In genomic region chr2:122327986-122328385, GRCm38 (mm10) we compare ENCODE assay signal across 26 mouse cellular contexts. TPM values are rescaled to one million over a fixed set of nuclear protein-coding genes. Genes with fewer than 3 reads are reported as not detected.
DNase-seq lines count a peak whose midpoint lies in the region; TF ChIP-seq lines count a peak whose summit lies in the region.
"Had no signal": no experiment of that assay in that cellular context is flagged by ENCODE, and none has a peak within 500 bp of the region (broad histone marks: within the 10 kb centered on the region; RNA-seq: fewer than 3 reads in every experiment).

No protein-coding gene starts in this region.

- no peak for TF ChIP-seq POLR2A in embryonic fibroblast, embryonic 13.5 days (IDR thresholded peaks at IDR 0.05; ENCODE audit: low read depth, low read length)

- no peak for TF ChIP-seq CTCF in embryonic fibroblast, embryonic 13.5 days (IDR thresholded peaks at IDR 0.05; ENCODE audit: borderline replicate concordance, insufficient read depth, low read length)

- H3K4me3 ChIP-seq in embryonic fibroblast, embryonic 13.5 days (ENCODE audit: insufficient read depth, low read length), result no peak overlapping the region
- H3K4me3 ChIP-seq: embryonic facial prominence, embryonic 13.5 days; embryonic facial prominence, embryonic 15.5 days; forebrain, embryonic 13.5 days; forebrain, embryonic 15.5 days had no signal

- H3K27ac ChIP-seq in embryonic fibroblast, embryonic 13.5 days (ENCODE audit: insufficient read depth, low read length), result peak overlapping the region; percentile 53; the same call in 1 of the 2 replicates
- H3K27ac ChIP-seq: embryonic facial prominence, embryonic 13.5 days; embryonic facial prominence, embryonic 15.5 days; forebrain, embryonic 13.5 days; forebrain, embryonic 15.5 days had no signal

- peaks cover 14% of the 10 kb centered on the region for H3K4me1 ChIP-seq in embryonic fibroblast, embryonic 13.5 days (ENCODE audit: control insufficient read depth, insufficient read depth, low read length)
- H3K4me1 ChIP-seq: embryonic facial prominence, embryonic 13.5 days; forebrain, embryonic 13.5 days; forebrain, embryonic 15.5 days had no signal

- DNase-seq in 3134 (ENCODE audit: extremely low read depth, insufficient read length, low spot score), result peak; percentile 61
- DNase-seq in NIH3T3 (ENCODE audit: low read depth), result peak; percentile 85
- DNase-seq in skeletal muscle tissue, adult 2 months (ENCODE audit: low read depth, low spot score), result peak; percentile 21
- no peak for DNase-seq in Muller cell, postnatal 12 days (ENCODE audit: inconsistent ontology term)
- DNase-seq in cerebellum, adult 9-11 months, result no peak
- DNase-seq in kidney, adult 8-10 months, result no peak
- DNase-seq: adrenal gland, adult 8-10 months; adrenal gland, postnatal 14 days; adrenal gland, postnatal 36 days; B cell, adult 2 months; cerebellum, adult 11 months; cerebellum, adult 18-20 months; cerebellum, adult 9-10 months; cerebellum, postnatal 14 days; cerebellum, postnatal 36 days; embryo, embryonic 11 days; forebrain, postnatal 0 days had no signal

RNA-seq across cellular contexts. Expression of gene Duox1, which starts 12.5 kb away (rescaled TPM):
- not detected in 2 replicates for polyA plus RNA-seq in embryonic fibroblast, embryonic 13.5 days (2011; ENCODE audit: insufficient read length, low read depth, missing spikeins)
- polyA plus RNA-seq: CD4-positive, CD25-positive, alpha-beta regulatory T cell, adult 4 months; forebrain, embryonic 11.5 days; forebrain, embryonic 13.5 days; G1E had no signal

RNA-seq across cellular contexts. Expression of gene Duoxa1, which starts 14.5 kb away (rescaled TPM):
- polyA plus RNA-seq in embryonic fibroblast, embryonic 13.5 days (2011; ENCODE audit: insufficient read length, low read depth, missing spikeins), result 0.48 and 0.58 TPM in 2 replicates
- polyA plus RNA-seq: CD4-positive, CD25-positive, alpha-beta regulatory T cell, adult 4 months; forebrain, embryonic 11.5 days; forebrain, embryonic 13.5 days; forebrain, embryonic 15.5 days; G1E had no signal

RNA-seq across cellular contexts. Expression of gene Duoxa2, which starts 29.3 kb away (rescaled TPM):
- polyA plus RNA-seq in embryonic fibroblast, embryonic 13.5 days (2011; ENCODE audit: insufficient read length, low read depth, missing spikeins), result not detected in 2 replicates
- polyA plus RNA-seq: CD4-positive, CD25-positive, alpha-beta regulatory T cell, adult 4 months; embryonic facial prominence, embryonic 11.5 days; embryonic facial prominence, embryonic 13.5 days; embryonic facial prominence, embryonic 15.5 days; forebrain, embryonic 11.5 days; forebrain, embryonic 13.5 days; G1E had no signal

RNA-seq across cellular contexts. Expression of gene Duox2, which starts 29.7 kb away (rescaled TPM):
- not detected in 2 replicates for polyA plus RNA-seq in embryonic fibroblast, embryonic 13.5 days (2011; ENCODE audit: insufficient read length, low read depth, missing spikeins)
- polyA plus RNA-seq: CD4-positive, CD25-positive, alpha-beta regulatory T cell, adult 4 months; embryonic facial prominence, embryonic 11.5 days; forebrain, embryonic 11.5 days; forebrain, embryonic 13.5 days; forebrain, postnatal 0 days; G1E had no signal

RNA-seq across cellular contexts. Expression of gene Shf, which starts 41.0 kb away (rescaled TPM):
- 10.6 and 12.3 TPM in 2 replicates for polyA plus RNA-seq in embryonic fibroblast, embryonic 13.5 days (2011; ENCODE audit: insufficient read length, low read depth, missing spikeins)

Comparison
In these comparisons a context has a peak if more than half of its experiments do, and no peak if none do; other contexts are left out.
1. DNase-seq: peak in 3134 (single experiment), NIH3T3 (single experiment) and skeletal muscle tissue, adult 2 months (single experiment); none in Muller cell, postnatal 12 days (single experiment), cerebellum, adult 9-11 months (single experiment) and kidney, adult 8-10 months (0 of 2).